Mouse (Mus musculus) myocyte (in vitro differentiated cells): ENCODE data around the gene Snx30.

ENCODE experiments used
- CEBPB ChIP-seq: IDR thresholded peaks from 2 replicates; pipeline ENCODE4 v1.6.1; 2011; ENCODE audit warnings: mild to moderate bottlenecking, moderate library complexity; ENCODE audit not compliant: poor library complexity, insufficient read depth, severe bottlenecking
- E2F4 ChIP-seq: IDR thresholded peaks from one replicate; pipeline ENCODE4 v1.6.1; 2011; ENCODE audit warnings: mild to moderate bottlenecking, control low read depth, moderate library complexity; ENCODE audit not compliant: insufficient read depth
- MAX ChIP-seq: IDR thresholded peaks from one replicate; pipeline ENCODE4 v1.6.1; 2011; ENCODE audit warnings: low read depth, mild to moderate bottlenecking, control low read depth
- MYOD1 ChIP-seq, 3 experiments: IDR thresholded peaks; one replicate each; pipeline ENCODE4 v1.6.1; 2011; ENCODE audit warnings: control low read depth in 2 of 3, low read depth in 2 of 3, mild to moderate bottlenecking in 2 of 3, moderate library complexity in 1 of 3; ENCODE audit not compliant: insufficient read length in 2 of 3, control insufficient read depth in 1 of 3
- MYOG ChIP-seq, 3 experiments: IDR thresholded peaks; one replicate each; pipeline ENCODE4 v1.6.1; 2011; ENCODE audit warnings: control low read depth in 2 of 3, low read depth in 2 of 3, mild to moderate bottlenecking in 2 of 3; ENCODE audit not compliant: insufficient read length in 2 of 3, control insufficient read depth in 1 of 3, insufficient read depth in 1 of 3
- POLR2A ChIP-seq: IDR thresholded peaks from one replicate; pipeline ENCODE4 v1.6.1; 2011; ENCODE audit warnings: low read depth, mild to moderate bottlenecking, control low read depth, moderate library complexity; ENCODE audit not compliant: insufficient read length
- POLR2AphosphoS2 ChIP-seq: IDR thresholded peaks from one replicate; pipeline ENCODE4 v1.6.1; 2011; ENCODE audit warnings: low read depth, control low read depth; ENCODE audit not compliant: insufficient read length
- REST ChIP-seq: IDR thresholded peaks from one replicate; pipeline ENCODE4 v1.6.1; 2011; ENCODE audit warnings: mild to moderate bottlenecking, control low read depth, moderate library complexity; ENCODE audit not compliant: insufficient read depth, insufficient read length
- SRF ChIP-seq: IDR thresholded peaks from one replicate; pipeline ENCODE4 v1.6.1; 2011; ENCODE audit warnings: low read depth; ENCODE audit not compliant: control insufficient read depth, insufficient read length
- TCF12 ChIP-seq: IDR thresholded peaks from one replicate; pipeline ENCODE4 v1.6.1; 2011; ENCODE audit warnings: mild to moderate bottlenecking, control low read depth; ENCODE audit not compliant: poor library complexity, insufficient read depth, severe bottlenecking
- TCF3 ChIP-seq: IDR thresholded peaks from one replicate; pipeline ENCODE4 v1.6.1; 2011; ENCODE audit warnings: low read depth, control low read depth; ENCODE audit not compliant: insufficient read length
- USF1 ChIP-seq: IDR thresholded peaks from one replicate; pipeline ENCODE4 v1.6.1; 2011; ENCODE audit warnings: low read depth, mild to moderate bottlenecking, control low read depth, moderate library complexity

GRCm38 (mm10) chr4:59869488-59870057, 63.9 kb downstream of the Snx30 start:
- no peak for TF ChIP-seq POLR2A
- TF ChIP-seq MYOG (IDR thresholded peaks at IDR 0.05; ENCODE audit: control insufficient read depth in 1 of 3, insufficient read depth in 1 of 3, insufficient read length in 2 of 3, low read depth in 2 of 3): no peak
- no peak for TF ChIP-seq MAX
- no peak for TF ChIP-seq TCF12
- no peak for TF ChIP-seq TCF3
- no peak for TF ChIP-seq REST
- TF ChIP-seq POLR2AphosphoS2: no peak
- no peak for TF ChIP-seq SRF
- TF ChIP-seq USF1: no peak
- TF ChIP-seq CEBPB: no peak
- no peak for TF ChIP-seq MYOD1 (IDR thresholded peaks at IDR 0.05; ENCODE audit: control insufficient read depth in 1 of 3, insufficient read length in 2 of 3, low read depth in 2 of 3)
- no peak for TF ChIP-seq E2F4
